Mouse (Mus musculus): ENCODE measurements around the gene Gm20388. TPM values are rescaled to one million over a fixed set of nuclear protein-coding genes. Genes with fewer than 3 reads are reported as not detected.
A peak's percentile ranks its signal among the peaks of the same experiment; 100 is the strongest.

Gm20388 gene
- polyA plus RNA-seq, 1 experiment from 2014 or later, result 12.4 TPM

DNA sequence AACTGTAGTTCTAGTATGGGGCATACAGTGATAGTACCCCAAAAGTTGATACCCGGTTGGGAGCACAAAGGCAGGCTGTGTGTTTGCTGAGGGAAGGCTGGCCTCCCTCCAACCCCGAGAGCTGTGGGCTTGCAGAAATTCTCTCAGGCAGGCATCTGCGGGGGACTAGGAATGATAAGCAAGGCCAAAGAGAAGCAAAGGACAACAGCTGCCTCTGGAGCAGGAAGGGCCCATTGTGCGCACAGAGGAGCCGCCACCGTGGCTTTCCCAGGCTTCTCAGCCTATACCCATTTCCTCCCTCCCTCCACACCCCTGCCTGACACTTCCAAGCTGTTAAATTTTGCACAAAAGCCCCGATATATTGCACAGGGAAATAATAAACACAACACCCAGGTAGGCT, 3423.2 kb downstream of the Gm20388 start:
- Histone ChIP-seq H3K9me3 (ENCODE audit: control insufficient read depth, low read length) (no peaks in the 10 kb centered on the region), H3K4me3 (ENCODE audit: low read length) (peak overlapping the region; percentile 84), H3K4me2 (ENCODE audit: low read length) (peak overlapping the region; percentile 74), H3K36me3 (ENCODE audit: control insufficient read depth, insufficient read depth, low read length) (no peaks in the 10 kb centered on the region), H3K4me1 (ENCODE audit: control insufficient read depth, insufficient read depth, low read depth, low read length) (peaks cover 16% of the 10 kb centered on the region), H3K9ac (ENCODE audit: low read depth, low read length) (peak overlapping the region; percentile 92), H3K27ac (ENCODE audit: low read depth, low read length) (peak overlapping the region; percentile 30), H3K27me3 (replicated peaks; ENCODE audit: control insufficient read depth, insufficient read depth, low read length) (no peaks in the 10 kb centered on the region)
- no peak for ATAC-seq
- WGBS, result 2% methylated on average over 7 of the region's 7 CpGs

DNA sequence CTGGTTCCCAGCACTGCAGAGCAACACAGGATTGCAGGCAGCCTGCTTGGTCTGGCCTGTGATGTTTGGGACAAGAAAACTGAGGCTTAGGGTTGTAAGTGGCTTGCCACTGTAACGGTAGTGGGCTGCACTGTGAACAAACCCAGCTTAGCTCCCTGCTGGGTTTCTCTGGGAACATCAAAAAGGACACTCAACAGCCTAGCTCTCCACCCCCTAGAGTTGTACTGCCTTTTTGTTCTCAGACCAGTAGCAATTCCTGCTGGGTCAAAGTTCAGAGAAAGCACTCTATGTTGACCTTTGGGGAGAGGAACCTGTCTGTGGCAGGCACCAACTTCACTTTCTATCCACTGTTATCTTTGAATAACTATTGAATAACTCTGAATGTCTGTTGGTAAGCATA, 3423.8 kb downstream of the Gm20388 start:
- ATAC-seq, result no peak
- peak overlapping the region; percentile 74 for H3K4me2 ChIP-seq (ENCODE audit: low read length)
- peaks cover 16% of the 10 kb centered on the region for H3K4me1 ChIP-seq (ENCODE audit: control insufficient read depth, insufficient read depth, low read depth, low read length)
- H3K9me3 ChIP-seq (ENCODE audit: control insufficient read depth, low read length), result no peaks in the 10 kb centered on the region
- peak overlapping the region; percentile 30; the same call in 1 of the 2 replicates for H3K27ac ChIP-seq (ENCODE audit: low read depth, low read length)
- H3K9ac ChIP-seq (ENCODE audit: low read depth, low read length), result peak overlapping the region; percentile 92
- H3K4me3 ChIP-seq (ENCODE audit: low read length), result peak overlapping the region; percentile 84
- no peaks in the 10 kb centered on the region for H3K27me3 ChIP-seq (replicated peaks; ENCODE audit: control insufficient read depth, insufficient read depth, low read length)
- H3K36me3 ChIP-seq (ENCODE audit: control insufficient read depth, insufficient read depth, low read length), result no peaks in the 10 kb centered on the region
- 0% methylated on average over 1 of the region's 1 CpGs for WGBS

DNA sequence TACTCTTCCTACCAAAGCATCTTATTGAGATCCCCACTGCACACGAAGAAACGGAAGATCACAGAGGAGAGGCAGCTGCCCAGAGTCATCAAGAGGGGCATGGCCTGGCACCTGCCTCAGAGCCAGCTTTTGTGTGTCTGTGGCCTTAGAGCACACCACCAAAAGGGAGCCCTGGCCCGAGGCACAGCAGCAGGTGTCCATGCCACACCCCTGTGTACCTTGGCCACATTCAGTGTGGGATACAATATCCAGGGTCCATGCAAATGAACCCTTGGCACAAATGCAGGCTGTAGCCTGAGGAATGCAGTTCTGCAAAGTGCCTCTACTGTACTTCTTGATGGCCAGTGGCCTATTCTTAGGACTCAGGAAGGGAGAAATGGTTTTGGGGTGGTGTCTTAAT, 3426.8 kb downstream of the Gm20388 start:
- H3K9ac ChIP-seq (ENCODE audit: low read depth, low read length), result no peak overlapping the region
- H3K27ac ChIP-seq (ENCODE audit: low read depth, low read length), result no peak overlapping the region
- peaks cover 16% of the 10 kb centered on the region for H3K4me1 ChIP-seq (ENCODE audit: control insufficient read depth, insufficient read depth, low read depth, low read length)
- no peak overlapping the region for H3K4me2 ChIP-seq (ENCODE audit: low read length)
- H3K9me3 ChIP-seq (ENCODE audit: control insufficient read depth, low read length), result no peaks in the 10 kb centered on the region
- no peak overlapping the region for H3K4me3 ChIP-seq (ENCODE audit: low read length)
- no peaks in the 10 kb centered on the region for H3K27me3 ChIP-seq (replicated peaks; ENCODE audit: control insufficient read depth, insufficient read depth, low read length)
- no peak for ATAC-seq
- WGBS, result 80% methylated on average over 3 of the region's 3 CpGs
- H3K36me3 ChIP-seq (ENCODE audit: control insufficient read depth, insufficient read depth, low read length), result no peaks in the 10 kb centered on the region

DNA sequence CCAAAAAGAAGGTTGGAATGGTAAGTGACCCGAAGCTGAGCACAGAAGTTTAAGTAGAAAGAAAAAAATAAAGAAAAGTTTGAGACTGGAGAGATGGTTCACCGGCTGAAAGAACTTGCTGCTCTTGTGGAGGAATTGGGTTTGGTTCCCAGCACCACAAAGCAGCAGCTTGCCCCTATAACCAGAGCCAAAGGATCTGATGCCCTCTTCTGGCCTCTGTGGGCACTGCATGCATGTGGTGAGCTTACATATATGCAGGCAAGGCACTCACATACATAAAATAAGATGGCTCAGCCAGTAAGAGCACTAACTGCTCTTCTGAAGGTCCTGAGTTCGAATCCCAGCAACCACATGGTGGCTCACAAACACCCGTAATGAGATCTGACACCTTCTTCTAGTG, 3429.4 kb downstream of the Gm20388 start:
- Histone ChIP-seq H3K4me1 (ENCODE audit: control insufficient read depth, insufficient read depth, low read depth, low read length) (peaks cover 3% of the 10 kb centered on the region), H3K36me3 (ENCODE audit: control insufficient read depth, insufficient read depth, low read length) (no peaks in the 10 kb centered on the region), H3K9ac (ENCODE audit: low read depth, low read length) (no peak overlapping the region), H3K27ac (ENCODE audit: low read depth, low read length) (no peak overlapping the region), H3K4me3 (ENCODE audit: low read length) (no peak overlapping the region), H3K9me3 (ENCODE audit: control insufficient read depth, low read length) (no peaks in the 10 kb centered on the region), H3K27me3 (replicated peaks; ENCODE audit: control insufficient read depth, insufficient read depth, low read length) (no peaks in the 10 kb centered on the region), H3K4me2 (ENCODE audit: low read length) (no peak overlapping the region)
- no peak for ATAC-seq
- WGBS, result 97% methylated on average over 4 of the region's 4 CpGs

DNA sequence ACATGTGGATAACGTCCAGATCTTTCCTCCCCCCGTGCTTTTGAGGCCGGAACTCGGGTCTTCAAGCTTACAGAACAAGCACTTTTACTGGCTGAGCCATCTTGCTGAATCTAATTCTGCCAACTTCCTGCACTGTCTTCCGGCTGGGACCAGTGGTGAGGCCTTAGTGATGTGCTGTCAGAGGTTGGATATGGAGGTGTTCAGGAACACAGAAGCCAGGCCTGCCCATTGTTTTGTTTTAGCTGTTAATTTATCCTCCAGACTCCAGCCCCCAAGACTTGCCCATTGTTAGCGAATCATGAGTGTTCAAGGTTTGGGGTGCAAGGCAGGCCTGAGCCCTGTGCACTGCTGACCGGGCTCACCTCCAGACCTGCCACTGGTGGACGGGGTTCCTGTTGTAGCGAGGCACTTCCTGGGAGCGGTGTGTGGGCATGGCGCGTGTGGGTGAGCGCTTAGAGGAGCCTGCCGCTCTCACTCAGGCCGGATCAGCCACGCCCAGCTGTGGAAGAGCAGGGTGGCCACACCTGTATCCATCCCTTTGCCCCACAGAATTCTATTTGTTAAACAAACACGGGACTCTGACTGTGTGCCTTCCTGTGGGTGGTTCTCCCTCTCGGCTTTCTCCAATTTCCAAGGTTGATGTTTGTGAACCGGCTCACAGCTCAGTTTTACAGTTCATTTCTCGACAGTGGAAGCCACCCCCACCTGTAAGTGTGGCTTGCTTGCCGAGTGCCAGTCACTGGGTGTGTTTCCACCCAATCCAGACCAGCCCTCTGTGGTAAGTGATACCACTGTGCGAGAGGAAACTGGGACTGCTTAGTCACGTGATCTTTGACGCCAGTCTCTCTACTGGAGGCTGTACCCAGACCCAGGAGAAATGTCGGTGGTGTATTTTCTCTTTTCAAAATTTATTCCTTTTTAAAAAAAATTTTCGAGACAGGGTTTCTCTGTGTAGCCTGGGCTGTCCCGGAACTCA, 3430.7 kb downstream of the Gm20388 start:
- no peak for ATAC-seq

DNA sequence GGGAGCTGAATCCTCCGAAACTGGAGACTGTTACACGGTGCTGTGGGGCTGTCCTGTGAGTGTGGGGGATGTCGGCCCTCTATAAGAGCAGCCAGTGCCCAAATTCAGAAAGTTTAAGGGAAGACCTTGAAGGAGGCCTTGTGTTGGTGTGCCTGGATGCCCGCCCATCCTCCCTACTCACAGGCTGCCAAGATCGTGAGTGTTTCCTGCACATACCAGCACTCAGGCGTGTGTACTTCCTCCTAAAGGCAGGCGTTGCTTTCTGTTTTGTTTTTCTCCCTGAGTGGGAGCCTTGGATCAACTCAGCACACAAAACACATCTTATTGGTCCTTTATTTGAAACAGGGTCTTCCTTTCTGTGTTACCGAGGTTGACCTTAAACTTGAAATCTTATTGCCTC, 3431.6 kb downstream of the Gm20388 start:
- H3K4me1 ChIP-seq (ENCODE audit: control insufficient read depth, insufficient read depth, low read depth, low read length), result no peaks in the 10 kb centered on the region
- H3K4me3 ChIP-seq (ENCODE audit: low read length), result no peak overlapping the region
- H3K27ac ChIP-seq (ENCODE audit: low read depth, low read length), result no peak overlapping the region
- no peak overlapping the region for H3K4me2 ChIP-seq (ENCODE audit: low read length)
- H3K27me3 ChIP-seq (replicated peaks; ENCODE audit: control insufficient read depth, insufficient read depth, low read length), result no peaks in the 10 kb centered on the region
- H3K36me3 ChIP-seq (ENCODE audit: control insufficient read depth, insufficient read depth, low read length), result no peaks in the 10 kb centered on the region
- no peak overlapping the region for H3K9ac ChIP-seq (ENCODE audit: low read depth, low read length)
- no peak for ATAC-seq
- no peaks in the 10 kb centered on the region for H3K9me3 ChIP-seq (ENCODE audit: control insufficient read depth, low read length)
- WGBS, result 83% methylated on average over 8 of the region's 8 CpGs

More for the DNA sequence above, 3430.7 kb downstream of the Gm20388 start:
- Histone ChIP-seq H3K9ac (ENCODE audit: low read depth, low read length) (no peak overlapping the region), H3K27ac (ENCODE audit: low read depth, low read length) (no peak overlapping the region), H3K4me3 (ENCODE audit: low read length) (no peak overlapping the region), H3K4me2 (ENCODE audit: low read length) (no peak overlapping the region), H3K27me3 (replicated peaks; ENCODE audit: control insufficient read depth, insufficient read depth, low read length) (no peaks in the 10 kb centered on the region), H3K9me3 (ENCODE audit: control insufficient read depth, low read length) (no peaks in the 10 kb centered on the region), H3K4me1 (ENCODE audit: control insufficient read depth, insufficient read depth, low read depth, low read length) (no peaks in the 10 kb centered on the region), H3K36me3 (ENCODE audit: control insufficient read depth, insufficient read depth, low read length) (no peaks in the 10 kb centered on the region)
- 90% methylated on average over 27 of the region's 27 CpGs for WGBS

DNA sequence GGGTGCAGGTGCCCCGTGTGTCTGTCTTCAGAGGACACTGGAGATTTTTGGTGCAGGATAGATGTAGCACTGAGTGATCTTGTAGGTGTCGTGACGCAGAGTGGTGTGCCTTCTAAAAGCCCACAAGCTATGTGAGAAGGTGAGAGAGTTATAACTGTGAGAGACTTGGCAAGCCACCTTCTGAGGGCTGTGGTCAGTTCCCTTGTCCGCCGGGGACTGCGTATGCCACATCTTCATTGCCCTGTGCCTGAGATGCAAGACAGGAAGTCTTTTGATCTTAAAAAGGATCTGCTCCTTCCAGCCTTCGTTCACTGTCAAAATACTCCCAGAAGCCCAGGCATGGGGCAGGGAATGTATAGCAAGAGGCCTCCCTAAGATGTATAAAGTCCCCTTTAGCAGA, 3432.3 kb downstream of the Gm20388 start:
- Histone ChIP-seq H3K4me2 (ENCODE audit: low read length) (no peak overlapping the region), H3K4me3 (ENCODE audit: low read length) (no peak overlapping the region)
- ATAC-seq, result no peak

DNA sequence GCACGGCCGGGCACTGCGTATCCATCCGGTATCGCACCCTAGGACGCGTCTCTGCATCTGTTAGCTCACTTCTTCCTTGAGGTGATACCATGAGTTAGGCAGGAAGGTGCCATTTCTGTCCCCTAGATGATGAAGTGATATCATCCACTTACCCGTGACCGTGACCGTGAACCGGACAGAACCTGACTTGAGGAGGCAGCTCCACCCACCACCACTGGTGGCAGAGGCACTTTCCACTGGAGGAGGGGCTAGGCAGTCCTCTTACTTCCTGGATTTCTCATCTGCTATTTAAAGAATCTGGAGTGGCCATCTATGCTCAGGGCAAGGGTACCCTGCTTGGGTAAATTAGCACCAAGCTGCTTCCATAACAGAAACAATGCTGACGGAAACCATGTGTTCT, 3432.8 kb downstream of the Gm20388 start:
- WGBS, result 89% methylated on average over 12 of the region's 12 CpGs
- ATAC-seq, result no peak
- no peaks in the 10 kb centered on the region for H3K4me1 ChIP-seq (ENCODE audit: control insufficient read depth, insufficient read depth, low read depth, low read length)

More for the DNA sequence above, 3432.3 kb downstream of the Gm20388 start:
- H3K4me1 ChIP-seq (ENCODE audit: control insufficient read depth, insufficient read depth, low read depth, low read length), result no peaks in the 10 kb centered on the region
- H3K9me3 ChIP-seq (ENCODE audit: control insufficient read depth, low read length), result no peaks in the 10 kb centered on the region
- H3K36me3 ChIP-seq (ENCODE audit: control insufficient read depth, insufficient read depth, low read length), result no peaks in the 10 kb centered on the region
- 88% methylated on average over 7 of the region's 7 CpGs for WGBS
- no peak overlapping the region for H3K27ac ChIP-seq (ENCODE audit: low read depth, low read length)
- H3K9ac ChIP-seq (ENCODE audit: low read depth, low read length), result no peak overlapping the region
- H3K27me3 ChIP-seq (replicated peaks; ENCODE audit: control insufficient read depth, insufficient read depth, low read length), result no peaks in the 10 kb centered on the region

DNA sequence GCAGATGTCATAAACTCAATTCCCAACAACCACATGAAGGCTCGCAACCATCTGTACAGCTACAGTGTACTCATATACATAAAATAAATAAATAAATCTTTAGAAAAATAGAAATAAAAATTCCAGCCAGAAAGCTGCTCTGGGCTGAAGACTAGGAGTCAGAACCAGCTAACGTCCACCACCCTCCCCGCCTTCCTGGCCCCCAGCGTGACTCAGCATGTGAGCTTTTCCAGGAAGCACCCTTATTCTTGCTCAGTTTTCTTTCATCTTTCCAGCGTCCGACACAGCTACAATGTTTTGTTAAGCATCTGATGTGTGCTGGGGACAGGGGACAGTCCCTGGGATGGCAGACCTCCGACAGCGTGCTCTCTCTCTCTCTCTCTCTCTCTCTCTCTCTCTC, 3434.5 kb downstream of the Gm20388 start:
- Histone ChIP-seq H3K27me3 (replicated peaks; ENCODE audit: control insufficient read depth, insufficient read depth, low read length) (no peaks in the 10 kb centered on the region), H3K4me1 (ENCODE audit: control insufficient read depth, insufficient read depth, low read depth, low read length) (no peaks in the 10 kb centered on the region; the same call in 1 of the 2 replicates), H3K9me3 (ENCODE audit: control insufficient read depth, low read length) (no peaks in the 10 kb centered on the region), H3K4me3 (ENCODE audit: low read length) (no peak overlapping the region), H3K27ac (ENCODE audit: low read depth, low read length) (no peak overlapping the region), H3K36me3 (ENCODE audit: control insufficient read depth, insufficient read depth, low read length) (no peaks in the 10 kb centered on the region), H3K4me2 (ENCODE audit: low read length) (no peak overlapping the region), H3K9ac (ENCODE audit: low read depth, low read length) (no peak overlapping the region)
- ATAC-seq, result no peak
- WGBS, result 81% methylated on average over 8 of the region's 8 CpGs

More for the DNA sequence above, 3432.8 kb downstream of the Gm20388 start:
- no peaks in the 10 kb centered on the region for H3K27me3 ChIP-seq (replicated peaks; ENCODE audit: control insufficient read depth, insufficient read depth, low read length)
- H3K36me3 ChIP-seq (ENCODE audit: control insufficient read depth, insufficient read depth, low read length), result no peaks in the 10 kb centered on the region
- H3K4me3 ChIP-seq (ENCODE audit: low read length), result no peak overlapping the region
- no peak overlapping the region for H3K9ac ChIP-seq (ENCODE audit: low read depth, low read length)
- no peak overlapping the region for H3K4me2 ChIP-seq (ENCODE audit: low read length)
- no peaks in the 10 kb centered on the region for H3K9me3 ChIP-seq (ENCODE audit: control insufficient read depth, low read length)
- H3K27ac ChIP-seq (ENCODE audit: low read depth, low read length), result no peak overlapping the region
